Mouse (Mus musculus): Measurements from ENCODE around the gene Erp44.

The Erp44 gene

GRCm38 (mm10) chr4:48279498-48280134 is at the start of gene Erp44, which contains the start of gene Invs:
Erp44 (minus strand) TSS chr4:48279558.
Invs (plus strand) TSS chr4:48279760.
- peak; percentile 98 for DNase-seq

- no peak for DNase-seq
Observed at GRCm38 (mm10) chr4:48328042-48328441, 48.7 kb upstream of the Erp44 start.

GRCm38 (mm10) chr4:48327192-48327591 is 47.8 kb upstream of the Erp44 start:
- no peak for DNase-seq

- DNase-seq = no peak
Observed at GRCm38 (mm10) chr4:48322095-48322494, 42.7 kb upstream of the Erp44 start.

- no peak for DNase-seq
Observed at GRCm38 (mm10) chr4:48321276-48321675, 41.9 kb upstream of the Erp44 start.

- no peak for DNase-seq
Observed at GRCm38 (mm10) chr4:48316036-48316435, 36.7 kb upstream of the Erp44 start.

GRCm38 (mm10) chr4:48314814-48315213 is 35.5 kb upstream of the Erp44 start:
- no peak for DNase-seq

GRCm38 (mm10) chr4:48287086-48287757 is 7.9 kb upstream of the Erp44 start:
- DNase-seq = no peak

GRCm38 (mm10) chr4:48281121-48281520 is 1.8 kb upstream of the Erp44 start:
- no peak for DNase-seq

- no peak for DNase-seq
Observed at GRCm38 (mm10) chr4:48278757-48279497, 431 bp downstream of the Erp44 start.

GRCm38 (mm10) chr4:48277011-48277410 is 2.3 kb downstream of the Erp44 start:
- DNase-seq = no peak

- no peak for DNase-seq
Observed at GRCm38 (mm10) chr4:48275736-48276135, 3.6 kb downstream of the Erp44 start.

GRCm38 (mm10) chr4:48273119-48273829 is 6.1 kb downstream of the Erp44 start:
- no peak for DNase-seq

- no peak for DNase-seq
Observed at GRCm38 (mm10) chr4:48271838-48272237, 7.5 kb downstream of the Erp44 start.

- DNase-seq = no peak
Observed at GRCm38 (mm10) chr4:48270532-48270931, 8.8 kb downstream of the Erp44 start.

- no peak for DNase-seq
Observed at GRCm38 (mm10) chr4:48268127-48268526, 11.2 kb downstream of the Erp44 start.

GRCm38 (mm10) chr4:48267683-48268082 is 11.7 kb downstream of the Erp44 start:
- no peak for DNase-seq

GRCm38 (mm10) chr4:48258045-48258444 is 21.3 kb downstream of the Erp44 start:
- no peak for DNase-seq

GRCm38 (mm10) chr4:48253266-48253665 is 26.1 kb downstream of the Erp44 start:
- no peak for DNase-seq

GRCm38 (mm10) chr4:48244280-48244679 is 35.1 kb downstream of the Erp44 start:
- no peak for DNase-seq

GRCm38 (mm10) chr4:48243737-48244136 is 35.6 kb downstream of the Erp44 start:
- DNase-seq = no peak

- DNase-seq = no peak
Observed at GRCm38 (mm10) chr4:48242482-48242881, 36.9 kb downstream of the Erp44 start.

- no peak for DNase-seq
Observed at GRCm38 (mm10) chr4:48239046-48239445, 40.3 kb downstream of the Erp44 start.
